Mouse (Mus musculus) limb, embryonic 10.5 days (tissue): ENCODE results near the gene Mrpl53. TPM values are rescaled to one million over a fixed set of nuclear protein-coding genes. Genes with fewer than 3 reads are reported as not detected.

Source experiments
- DNase-seq: peaks from one replicate; pipeline ENCODE4 v3.0.0-alpha.2; 2017; ENCODE audit warnings: low spot score
- H3K27ac ChIP-seq: fragments of 300-500 bp; sonication (generic); 2 replicates; pipeline ENCODE4 v1.5.1; 2016; ENCODE audit warnings: mild to moderate bottlenecking
- H3K27me3 ChIP-seq: fragments of 300-500 bp; sonication (generic); 2 replicates; pipeline ENCODE4 v1.6.1; 2016; ENCODE audit warnings: low read depth, mild to moderate bottlenecking; ENCODE audit not compliant: poor library complexity, severe bottlenecking
- H3K36me3 ChIP-seq: fragments of 300-500 bp; sonication (generic); 2 replicates; pipeline ENCODE4 v1.6.1; 2016; ENCODE audit warnings: mild to moderate bottlenecking, moderate library complexity
- H3K4me1 ChIP-seq: fragments of 300-500 bp; sonication (generic); 2 replicates; pipeline ENCODE4 v1.6.1; 2016
- H3K4me3 ChIP-seq: fragments of 300-500 bp; sonication (generic); 2 replicates; pipeline ENCODE4 v1.5.1; 2016; ENCODE audit warnings: mild to moderate bottlenecking, moderate library complexity
- H3K9me3 ChIP-seq: fragments of 300-500 bp; sonication (generic); replicated peaks from 2 replicates; pipeline ENCODE4 v1.6.1; 2016; ENCODE audit warnings: mild to moderate bottlenecking
- WGBS: fragments of 180-500 bp; shearing (Covaris S2); methylation state at CpG from one replicate; pipeline ENCODE4 v1.1.7; 2016; 5-methylcytosine and 5-hydroxymethylcytosine counted together
- polyA plus RNA-seq: library from polyadenylated mRNA; unstranded; fragments of >200 nt; fragmentation: Nextera tagmentation; extraction: Ambion mirVana; gene quantifications from 2 replicates; pipeline ENCODE4 v1.2.1, GENCODE M21; 2016

Gene Mrpl53
- polyA plus RNA-seq, result 150 and 163 TPM in 2 replicates

GRCm38 (mm10) chr6:83108762-83109668 is at the start of gene Mrpl53:
Mrpl53 (plus strand) TSS chr6:83109040.
- peak; percentile 88 for DNase-seq
- no peaks in the 10 kb centered on the region for H3K9me3 ChIP-seq
- H3K27ac ChIP-seq, result peak within 1 kb of the TSS; percentile 96
- peaks cover 24% of the 10 kb centered on the region for H3K4me1 ChIP-seq
- peak within 1 kb of the TSS; percentile 95 for H3K4me3 ChIP-seq
- H3K27me3 ChIP-seq, result no peaks in the 10 kb centered on the region
- WGBS, result under 1% methylated on average over 76 of the region's 76 CpGs
- peaks cover 18% of the 10 kb centered on the region for H3K36me3 ChIP-seq

- 46% methylated on average over 8 of the region's 8 CpGs for WGBS
- H3K27ac ChIP-seq, result no peak overlapping the region
- no peaks in the 10 kb centered on the region for H3K9me3 ChIP-seq
- no peak for DNase-seq
- H3K4me3 ChIP-seq, result no peak overlapping the region
- H3K4me1 ChIP-seq, result peaks cover 29% of the 10 kb centered on the region
- H3K27me3 ChIP-seq, result peaks cover 100% of the 10 kb centered on the region
- H3K36me3 ChIP-seq, result no peaks in the 10 kb centered on the region
Observed at GRCm38 (mm10) chr6:83065995-83066394, 42.8 kb upstream of the Mrpl53 start.

DNA sequence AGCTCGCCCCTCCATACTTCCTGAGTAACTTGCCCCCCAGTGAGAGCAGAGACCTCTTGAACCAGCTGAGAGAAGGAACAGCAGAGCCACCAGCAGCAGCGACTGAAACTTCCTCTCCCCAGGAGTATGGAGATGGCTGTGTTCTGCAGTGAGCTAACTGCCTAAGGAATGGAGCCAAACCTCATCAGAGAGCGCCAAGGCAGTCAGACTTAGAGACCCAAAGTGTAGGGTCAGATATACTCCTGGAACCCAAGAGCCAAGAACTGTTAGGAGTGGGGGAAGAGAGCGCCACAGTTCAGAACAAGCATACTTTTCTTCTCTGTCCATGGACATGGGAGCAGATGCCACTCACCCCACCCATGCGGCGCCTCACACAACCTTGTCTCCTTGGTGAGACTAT is 42.4 kb upstream of the Mrpl53 start:
- no peak for DNase-seq
- 23% methylated on average over 6 of the region's 6 CpGs for WGBS
- Histone ChIP-seq H3K4me3 (no peak overlapping the region), H3K27me3 (peaks cover 100% of the 10 kb centered on the region), H3K4me1 (peaks cover 33% of the 10 kb centered on the region), H3K27ac (no peak overlapping the region), H3K9me3 (no peaks in the 10 kb centered on the region), H3K36me3 (no peaks in the 10 kb centered on the region)

DNA sequence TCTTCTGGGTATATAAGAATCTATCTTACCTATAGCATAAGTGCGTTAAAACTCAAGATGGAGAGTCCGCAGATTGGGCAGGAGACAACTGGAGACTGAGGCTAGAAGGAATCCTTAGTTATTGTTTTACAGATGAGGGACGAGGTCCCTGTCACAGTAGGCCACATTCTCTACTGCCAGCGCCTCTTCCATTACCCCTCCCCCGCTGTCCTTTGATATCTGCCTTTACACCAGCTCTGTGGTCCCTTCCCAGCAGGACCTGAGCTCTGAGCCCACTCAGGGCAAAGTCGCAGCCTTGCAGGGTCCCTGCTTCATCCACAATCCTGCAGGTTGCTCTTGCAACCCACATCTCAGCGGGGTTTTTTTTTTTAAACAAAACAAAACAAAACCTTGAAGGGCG is 40.6 kb upstream of the Mrpl53 start:
- Histone ChIP-seq H3K4me3 (peak overlapping the region; percentile 44; the same call in 1 of the 2 replicates), H3K36me3 (no peaks in the 10 kb centered on the region), H3K27me3 (peaks cover 100% of the 10 kb centered on the region), H3K27ac (no peak overlapping the region), H3K4me1 (peaks cover 35% of the 10 kb centered on the region), H3K9me3 (no peaks in the 10 kb centered on the region)
- 4% methylated on average over 8 of the region's 8 CpGs for WGBS
- DNase-seq, result no peak

GRCm38 (mm10) chr6:83068706-83069487 is 39.9 kb upstream of the Mrpl53 start:
- 1% methylated on average over 81 of the region's 81 CpGs for WGBS

GRCm38 (mm10) chr6:83069488-83070246 is 39.2 kb upstream of the Mrpl53 start:
- peak; percentile 68 for DNase-seq
- 1% methylated on average over 69 of the region's 69 CpGs for whole genome bisulfite sequencing

More at GRCm38 (mm10) chr6:83068706-83069487, 39.9 kb upstream of the Mrpl53 start:
- Histone ChIP-seq H3K4me1 (peaks cover 35% of the 10 kb centered on the region), H3K36me3 (no peaks in the 10 kb centered on the region), H3K27me3 (peaks cover 100% of the 10 kb centered on the region), H3K9me3 (no peaks in the 10 kb centered on the region), H3K27ac (no peak overlapping the region), H3K4me3 (peak overlapping the region; percentile 44)
- peak; percentile 69 for DNase-seq

DNA sequence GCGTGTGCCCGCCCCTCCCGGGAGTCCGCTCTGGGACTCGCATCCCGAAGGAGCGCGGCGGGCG is 38.8 kb upstream of the Mrpl53 start, which contains the start of gene Tlx2:
Gene Tlx2, minus strand, starts transcription at position 47 of the 64 bp plus-strand sequence.
- Histone ChIP-seq H3K4me3 (peak within 1 kb of the TSS; percentile 44), H3K4me1 (peaks cover 35% of the 10 kb centered on the region), H3K27me3 (peaks cover 100% of the 10 kb centered on the region), H3K27ac (0 out of 2 replicates have a peak within 1 kb of the TSS, but pooled peaks have one; percentile 27), H3K9me3 (no peaks in the 10 kb centered on the region), H3K36me3 (no peaks in the 10 kb centered on the region)
- under 1% methylated on average over 10 of the region's 10 CpGs for WGBS
- no peak for DNase-seq

More at GRCm38 (mm10) chr6:83069488-83070246, 39.2 kb upstream of the Mrpl53 start:
- H3K4me3 ChIP-seq, result peak overlapping the region; percentile 44
- no peaks in the 10 kb centered on the region for H3K9me3 ChIP-seq
- H3K36me3 ChIP-seq, result no peaks in the 10 kb centered on the region
- H3K27me3 ChIP-seq, result peaks cover 100% of the 10 kb centered on the region
- peaks cover 35% of the 10 kb centered on the region for H3K4me1 ChIP-seq
- H3K27ac ChIP-seq, result 0 out of 2 replicates have a peak overlapping the region, but pooled peaks have one; percentile 11

- WGBS, result under 1% methylated on average over 51 of the region's 58 CpGs
- H3K27ac ChIP-seq, result 0 out of 2 replicates have a peak overlapping the region, but pooled peaks have one; percentile 27
- H3K4me3 ChIP-seq, result peak overlapping the region; percentile 44
- no peaks in the 10 kb centered on the region for H3K36me3 ChIP-seq
- no peaks in the 10 kb centered on the region for H3K9me3 ChIP-seq
- DNase-seq, result peak; percentile 79
- peaks cover 100% of the 10 kb centered on the region for H3K27me3 ChIP-seq
- peaks cover 35% of the 10 kb centered on the region for H3K4me1 ChIP-seq
Observed at GRCm38 (mm10) chr6:83070311-83071219, 38.3 kb upstream of the Mrpl53 start.

DNA sequence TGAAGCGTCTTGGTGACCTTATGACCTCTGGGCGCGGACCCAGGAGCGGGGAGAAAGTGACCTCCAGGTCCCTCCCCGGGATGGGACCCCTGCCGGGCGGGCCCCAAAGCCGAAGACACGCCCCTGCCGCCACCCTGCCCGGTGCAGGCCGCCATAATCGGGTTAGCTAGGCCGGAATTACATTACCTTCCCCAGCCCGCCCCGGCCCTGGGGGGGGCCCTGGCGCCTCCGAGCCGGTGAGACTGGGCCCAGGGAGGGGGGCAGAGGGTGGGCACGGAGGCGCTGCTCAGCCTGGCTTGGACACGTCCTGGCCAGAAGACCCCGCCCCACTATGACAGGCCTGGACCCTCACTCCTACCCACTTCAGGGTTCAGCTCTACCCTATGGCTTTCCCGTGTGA is 37.6 kb upstream of the Mrpl53 start:
- Histone ChIP-seq H3K4me3 (peak overlapping the region; percentile 44), H3K9me3 (no peaks in the 10 kb centered on the region), H3K27me3 (peaks cover 100% of the 10 kb centered on the region), H3K27ac (0 out of 2 replicates have a peak overlapping the region, but pooled peaks have one; percentile 27), H3K4me1 (peaks cover 35% of the 10 kb centered on the region), H3K36me3 (no peaks in the 10 kb centered on the region)
- WGBS, result 1% methylated on average over 24 of the region's 24 CpGs
- DNase-seq, result no peak

GRCm38 (mm10) chr6:83074979-83075378 is 33.9 kb upstream of the Mrpl53 start:
- no peaks in the 10 kb centered on the region for H3K9me3 ChIP-seq

DNA sequence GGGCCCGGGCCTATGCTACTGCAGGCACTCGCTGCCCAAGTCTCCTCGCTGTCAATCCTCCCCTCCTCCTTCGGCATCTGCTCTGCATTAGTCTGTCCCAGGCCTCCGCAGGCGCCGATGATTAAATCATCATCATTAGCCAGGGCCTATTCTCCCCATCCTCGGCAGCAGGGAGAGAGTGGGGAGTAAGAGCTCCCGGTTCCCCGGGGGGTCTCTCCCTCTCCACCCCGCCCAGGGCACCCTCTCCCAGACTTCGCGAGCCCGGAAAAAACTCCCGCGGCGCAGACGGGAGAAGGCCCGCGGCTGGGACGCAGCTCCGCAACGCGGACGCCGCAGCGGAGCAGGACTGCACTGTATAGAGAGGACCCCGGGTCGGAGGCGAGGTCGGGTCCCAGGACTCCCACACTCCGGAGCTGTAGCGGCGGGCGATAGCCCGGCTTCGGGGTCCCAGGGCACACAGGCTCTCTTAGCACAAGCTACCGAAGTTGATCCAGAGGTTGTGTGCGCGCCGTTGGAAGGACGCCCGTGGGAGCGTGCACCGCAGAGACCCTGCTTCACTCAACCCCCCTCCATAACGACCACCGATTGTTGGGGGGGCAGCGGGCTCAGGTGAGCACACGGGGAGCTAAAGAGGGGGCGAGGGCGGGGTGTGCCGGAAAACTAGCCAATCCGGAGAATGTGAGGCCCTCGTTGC is 31.1 kb upstream of the Mrpl53 start, which contains the start of gene Pcgf1:
Gene Pcgf1, plus strand, starts transcription at position 240 of the 694 bp plus-strand sequence.
- H3K27me3 ChIP-seq, result peaks cover 55% of the 10 kb centered on the region
- peak within 1 kb of the TSS; percentile 85 for H3K4me3 ChIP-seq
- peak within 1 kb of the TSS; percentile 96 for H3K27ac ChIP-seq
- peaks cover 33% of the 10 kb centered on the region for H3K36me3 ChIP-seq
- H3K4me1 ChIP-seq, result peaks cover 29% of the 10 kb centered on the region
- peak; percentile 74 for DNase-seq
- no peaks in the 10 kb centered on the region for H3K9me3 ChIP-seq
- under 1% methylated on average over 54 of the region's 54 CpGs for WGBS

More at GRCm38 (mm10) chr6:83074979-83075378, 33.9 kb upstream of the Mrpl53 start:
- Histone ChIP-seq H3K4me1 (peaks cover 42% of the 10 kb centered on the region), H3K27ac (no peak overlapping the region), H3K36me3 (peaks cover 6% of the 10 kb centered on the region), H3K27me3 (peaks cover 71% of the 10 kb centered on the region), H3K4me3 (no peak overlapping the region)
- WGBS, result 30% methylated on average over 2 of the region's 2 CpGs
- DNase-seq, result no peak
